Mouse (Mus musculus) liver (tissue): ENCODE data around the gene Gm9117.
"Not testable (repeated sequence)": the region's sequence is repeated elsewhere in the genome, so short reads cannot be mapped to it uniquely, and the experiment has no call there.

Experiments
- DNase-seq: peaks from one replicate; pipeline ENCODE4 v3.0.0-alpha.2; 2020; ENCODE audit warnings: mixed read lengths

Gm9117 gene

DNA sequence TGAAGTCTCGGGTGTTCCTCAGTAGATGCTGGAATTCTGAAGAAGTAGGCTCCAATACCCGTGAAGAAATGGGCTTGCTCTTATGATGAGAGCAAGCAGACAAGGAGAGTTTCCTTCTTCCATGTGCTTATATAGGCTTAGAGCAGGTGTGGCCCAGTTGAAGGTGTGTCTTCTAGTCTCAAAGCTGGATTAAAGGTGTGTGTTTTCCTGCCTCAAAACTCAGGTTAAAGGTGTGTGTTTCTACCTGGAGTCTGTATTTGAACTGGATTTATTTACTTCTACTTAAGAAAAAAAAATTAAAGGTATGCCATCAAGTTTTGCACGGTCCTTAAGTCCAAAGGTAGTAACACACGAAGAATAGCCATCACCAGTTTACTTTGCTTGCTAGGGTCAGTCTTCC is at the start of gene Gm9117:
Gm9117 (minus strand) TSS at position 101 of the 400 bp plus-strand sequence.
- not testable (repeated sequence) for DNase-seq

GRCm38 (mm10) chr3:93968938-93969337 is 25.6 kb upstream of the Gm9117 start:
- DNase-seq: not testable (repeated sequence)

DNA sequence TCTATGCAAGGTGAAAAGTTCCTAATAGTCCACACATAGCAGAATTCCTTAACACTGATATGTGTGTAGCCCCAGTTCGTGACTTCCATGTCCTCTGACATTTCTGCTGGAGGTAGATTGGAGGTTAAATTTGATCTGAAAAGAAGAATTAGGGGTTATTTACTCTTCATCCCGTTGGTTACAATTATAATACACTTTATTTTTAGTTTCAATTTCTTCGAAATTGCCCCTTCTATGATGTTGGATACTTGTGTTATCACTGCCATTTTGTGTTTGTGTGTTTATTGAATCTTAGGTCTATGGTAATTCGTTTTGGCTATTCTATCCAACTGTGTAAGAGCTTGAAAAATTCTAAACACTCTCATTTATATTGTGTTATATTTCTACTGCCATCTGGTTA is 17.9 kb upstream of the Gm9117 start, which contains the start of gene Tdpoz5:
Tdpoz5 (minus strand) TSS at position 101 of the 400 bp plus-strand sequence.
- DNase-seq: not testable (repeated sequence)

DNA sequence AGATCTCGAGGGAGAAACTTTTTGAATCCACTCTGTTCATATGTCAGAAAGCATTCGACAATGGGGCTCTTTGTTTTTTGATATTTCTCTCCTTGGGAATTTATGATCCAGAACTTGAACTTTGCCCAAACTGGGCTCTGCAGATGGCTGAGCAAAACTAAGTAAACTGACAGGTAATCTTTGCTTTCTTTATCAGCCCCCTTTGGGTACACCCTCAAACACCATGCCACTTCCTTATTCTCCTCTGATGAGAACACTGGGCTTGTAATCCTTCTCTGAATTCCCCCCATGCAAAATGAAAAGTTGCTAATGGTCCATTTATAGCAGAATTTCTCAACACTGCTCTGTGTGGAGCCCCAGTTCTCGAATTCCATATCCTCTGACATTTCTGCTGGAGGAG is 5.0 kb downstream of the Gm9117 start:
- DNase-seq: not testable (repeated sequence)
